Mouse (Mus musculus): Measurements from ENCODE around the gene 4931440F15Rik. TPM values are rescaled to one million over a fixed set of nuclear protein-coding genes. Genes with fewer than 3 reads are reported as not detected.
A peak's percentile ranks its signal among the peaks of the same experiment; 100 is the strongest.
"Not testable (repeated sequence)": the region's sequence is repeated elsewhere in the genome, so short reads cannot be mapped to it uniquely, and the experiment has no call there.

4931440F15Rik gene
- total RNA-seq (2014; fragmentation: Nextera tagmentation) = not detected in 2 replicates
- 0.06 and 0.16 TPM in 2 replicates for total RNA-seq (2017)
- polyA plus RNA-seq (2012) = not detected in 2 replicates

GRCm38 (mm10) chr11:29825271-29825718, at the start of gene 4931440F15Rik:
Gene 4931440F15Rik (minus strand): TSS chr11:29825668.
- H3K9me3 ChIP-seq (replicated peaks); H3K36me3 ChIP-seq (replicated peaks); H3K27me3 ChIP-seq (ENCODE audit: insufficient read depth, low read length); H3K4me1 ChIP-seq (ENCODE audit: insufficient read depth, low read depth, low read length); H3K4me3 ChIP-seq (ENCODE audit: low read depth, low read length); ATAC-seq (ENCODE audit: extremely low read depth, insufficient number of reproducible peaks, low FRiP score, poor library complexity, severe bottlenecking); DNase-seq (ENCODE audit: low spot score): not testable (repeated sequence)

- DNase-seq (ENCODE audit: low spot score); H3K36me3 ChIP-seq (replicated peaks); H3K9me3 ChIP-seq (replicated peaks); H3K27me3 ChIP-seq (ENCODE audit: insufficient read depth, low read length); H3K4me1 ChIP-seq (ENCODE audit: insufficient read depth, low read depth, low read length); H3K4me3 ChIP-seq (ENCODE audit: low read depth, low read length); ATAC-seq (ENCODE audit: extremely low read depth, insufficient number of reproducible peaks, low FRiP score, poor library complexity, severe bottlenecking): not testable (repeated sequence)
Measured at GRCm38 (mm10) chr11:29874781-29875180, 49.3 kb upstream of the 4931440F15Rik start.

GRCm38 (mm10) chr11:29870174-29870573, 44.7 kb upstream of the 4931440F15Rik start:
- Histone ChIP-seq H3K4me3 (ENCODE audit: low read depth, low read length) (no peak overlapping the region), H3K4me1 (ENCODE audit: insufficient read depth, low read depth, low read length) (no peaks in the 10 kb centered on the region), H3K27me3 (ENCODE audit: insufficient read depth, low read length) (no peaks in the 10 kb centered on the region), H3K9me3 (replicated peaks) (no peaks in the 10 kb centered on the region), H3K36me3 (replicated peaks) (no peaks in the 10 kb centered on the region)
- ATAC-seq (ENCODE audit: extremely low read depth, insufficient number of reproducible peaks, low FRiP score, poor library complexity, severe bottlenecking) = no peak
- no peak for DNase-seq (ENCODE audit: low spot score)
- TF ChIP-seq POLR2AphosphoS5 (IDR thresholded peaks at IDR 0.05; ENCODE audit: insufficient replicate concordance, low read depth, low read length) = no peak
- TF ChIP-seq GATA2 (IDR thresholded peaks at IDR 0.05; ENCODE audit: borderline replicate concordance, low read depth, low read length) = no peak
- no peak for TF ChIP-seq TAL1 (conservative IDR thresholded peaks at IDR 0.05; ENCODE audit: low read depth, low read length)
- no peak for TF ChIP-seq CTCF (IDR thresholded peaks at IDR 0.05; ENCODE audit: low read depth, low read length)
- TF ChIP-seq GATA1 (IDR thresholded peaks at IDR 0.05; ENCODE audit: borderline replicate concordance, low read length) = no peak

GRCm38 (mm10) chr11:29864269-29864668, 38.8 kb upstream of the 4931440F15Rik start:
- ATAC-seq (ENCODE audit: extremely low read depth, insufficient number of reproducible peaks, low FRiP score, poor library complexity, severe bottlenecking) (no peak), DNase-seq (ENCODE audit: low spot score) (no peak)
- Histone ChIP-seq H3K36me3 (replicated peaks) (no peaks in the 10 kb centered on the region), H3K9me3 (replicated peaks) (no peaks in the 10 kb centered on the region), H3K4me3 (ENCODE audit: low read depth, low read length) (no peak overlapping the region), H3K4me1 (ENCODE audit: insufficient read depth, low read depth, low read length) (no peaks in the 10 kb centered on the region), H3K27me3 (ENCODE audit: insufficient read depth, low read length) (no peaks in the 10 kb centered on the region)
- TF ChIP-seq TAL1 (conservative IDR thresholded peaks at IDR 0.05; ENCODE audit: low read depth, low read length) (no peak), CTCF (IDR thresholded peaks at IDR 0.05; ENCODE audit: low read depth, low read length) (no peak), GATA1 (IDR thresholded peaks at IDR 0.05; ENCODE audit: borderline replicate concordance, low read length) (no peak), GATA2 (IDR thresholded peaks at IDR 0.05; ENCODE audit: borderline replicate concordance, low read depth, low read length) (no peak), POLR2AphosphoS5 (IDR thresholded peaks at IDR 0.05; ENCODE audit: insufficient replicate concordance, low read depth, low read length) (no peak)

GRCm38 (mm10) chr11:29861750-29862397, 36.4 kb upstream of the 4931440F15Rik start:
- peak; percentile 3 for DNase-seq (ENCODE audit: low spot score)
- no peak for ATAC-seq (ENCODE audit: extremely low read depth, insufficient number of reproducible peaks, low FRiP score, poor library complexity, severe bottlenecking)
- Histone ChIP-seq H3K4me3 (ENCODE audit: low read depth, low read length) (no peak overlapping the region), H3K36me3 (replicated peaks) (no peaks in the 10 kb centered on the region), H3K27me3 (ENCODE audit: insufficient read depth, low read length) (no peaks in the 10 kb centered on the region), H3K4me1 (ENCODE audit: insufficient read depth, low read depth, low read length) (no peaks in the 10 kb centered on the region), H3K9me3 (replicated peaks) (no peaks in the 10 kb centered on the region)
- no peak for TF ChIP-seq TAL1 (conservative IDR thresholded peaks at IDR 0.05; ENCODE audit: low read depth, low read length)
- peak; percentile 20; the same call in 1 of the 2 replicates for TF ChIP-seq CTCF (IDR thresholded peaks at IDR 0.05; ENCODE audit: low read depth, low read length)

- no peak overlapping the region for H3K4me3 ChIP-seq (ENCODE audit: low read depth, low read length)
- no peaks in the 10 kb centered on the region for H3K27me3 ChIP-seq (ENCODE audit: insufficient read depth, low read length)
- ATAC-seq (ENCODE audit: extremely low read depth, insufficient number of reproducible peaks, low FRiP score, poor library complexity, severe bottlenecking) (no peak), DNase-seq (ENCODE audit: low spot score) (no peak)
- H3K9me3 ChIP-seq (replicated peaks) = no peaks in the 10 kb centered on the region
- no peaks in the 10 kb centered on the region for H3K36me3 ChIP-seq (replicated peaks)
- no peaks in the 10 kb centered on the region for H3K4me1 ChIP-seq (ENCODE audit: insufficient read depth, low read depth, low read length)
- TF ChIP-seq POLR2AphosphoS5 (IDR thresholded peaks at IDR 0.05; ENCODE audit: insufficient replicate concordance, low read depth, low read length) (no peak), TAL1 (conservative IDR thresholded peaks at IDR 0.05; ENCODE audit: low read depth, low read length) (no peak), CTCF (IDR thresholded peaks at IDR 0.05; ENCODE audit: low read depth, low read length) (no peak), GATA2 (IDR thresholded peaks at IDR 0.05; ENCODE audit: borderline replicate concordance, low read depth, low read length) (no peak), GATA1 (IDR thresholded peaks at IDR 0.05; ENCODE audit: borderline replicate concordance, low read length) (no peak)
Measured at GRCm38 (mm10) chr11:29861040-29861439, 35.6 kb upstream of the 4931440F15Rik start.

GRCm38 (mm10) chr11:29840606-29841227, 15.2 kb upstream of the 4931440F15Rik start:
- H3K9me3 ChIP-seq (replicated peaks) = no peaks in the 10 kb centered on the region

More at GRCm38 (mm10) chr11:29840606-29841227, 15.2 kb upstream of the 4931440F15Rik start:
- no peak for ATAC-seq (ENCODE audit: extremely low read depth, insufficient number of reproducible peaks, low FRiP score, poor library complexity, severe bottlenecking)
- Histone ChIP-seq H3K36me3 (replicated peaks) (no peaks in the 10 kb centered on the region), H3K4me3 (ENCODE audit: low read depth, low read length) (no peak overlapping the region), H3K4me1 (ENCODE audit: insufficient read depth, low read depth, low read length) (no peaks in the 10 kb centered on the region), H3K27me3 (ENCODE audit: insufficient read depth, low read length) (no peaks in the 10 kb centered on the region)
- no peak for DNase-seq (ENCODE audit: low spot score)
- TF ChIP-seq TAL1 (conservative IDR thresholded peaks at IDR 0.05; ENCODE audit: low read depth, low read length) (no peak), GATA1 (IDR thresholded peaks at IDR 0.05; ENCODE audit: borderline replicate concordance, low read length) (no peak), CTCF (IDR thresholded peaks at IDR 0.05; ENCODE audit: low read depth, low read length) (no peak), POLR2AphosphoS5 (IDR thresholded peaks at IDR 0.05; ENCODE audit: insufficient replicate concordance, low read depth, low read length) (no peak), GATA2 (IDR thresholded peaks at IDR 0.05; ENCODE audit: borderline replicate concordance, low read depth, low read length) (no peak)
